25 mouse cellular contexts compared by ENCODE assay signal in genomic region chr10:92932464-92932863, GRCm38 (mm10).
DNase-seq lines count a peak whose midpoint lies in the region; ATAC-seq and TF ChIP-seq lines count a peak whose summit lies in the region.
"Had no signal": no experiment of that assay in that cellular context is flagged by ENCODE, and none has a peak within 500 bp of the region (broad histone marks: within the 10 kb centered on the region; RNA-seq: fewer than 3 reads in every experiment).

No protein-coding gene starts in this region.

- H3K36me3 ChIP-seq in midbrain, embryonic 11.5 days (ENCODE audit: control insufficient read depth, insufficient read depth, low read length) = no peaks in the 10 kb centered on the region
- no peaks in the 10 kb centered on the region for H3K36me3 ChIP-seq in midbrain, postnatal 0 days (ENCODE audit: insufficient read depth, low read length)
- H3K36me3 ChIP-seq: embryonic facial prominence, embryonic 12.5 days; embryonic facial prominence, embryonic 15.5 days; heart, embryonic 12.5 days; heart, embryonic 15.5 days; hindbrain, embryonic 10.5 days; hindbrain, embryonic 13.5 days had no signal

- no peak for DNase-seq in frontal cortex, postnatal 14 days (ENCODE audit: low spot score in 2 of 2)
- DNase-seq in midbrain, embryonic 11.5 days (ENCODE audit: low spot score, missing footprints) = peak; percentile 49
- no peak for DNase-seq in midbrain, postnatal 0 days (ENCODE audit: low spot score)
- peak; percentile 13 for DNase-seq in right cerebral cortex, postnatal 25 days
- no peak for DNase-seq in right cerebral cortex, postnatal 4 days
- DNase-seq: adrenal gland, adult 8-10 months; adrenal gland, postnatal 25 days; cerebellum, adult 18-20 months; cerebellum, adult 9-10 months; cerebellum, postnatal 14 days; forebrain, postnatal 0 days; gastrocnemius, postnatal 10 days; gastrocnemius, postnatal 36 days; heart, postnatal 10 days; heart, postnatal 36 days had no signal

- H3K9me3 ChIP-seq in midbrain, embryonic 11.5 days (ENCODE audit: control insufficient read depth, low read length) = no peaks in the 10 kb centered on the region
- no peaks in the 10 kb centered on the region for H3K9me3 ChIP-seq in midbrain, postnatal 0 days (ENCODE audit: low read length)
- H3K9me3 ChIP-seq: embryonic facial prominence, embryonic 12.5 days; embryonic facial prominence, embryonic 15.5 days; heart, embryonic 12.5 days; heart, embryonic 15.5 days; hindbrain, embryonic 10.5 days; hindbrain, embryonic 13.5 days had no signal

- no peak overlapping the region for H3K4me2 ChIP-seq in midbrain, embryonic 11.5 days
- no peak overlapping the region for H3K4me2 ChIP-seq in midbrain, postnatal 0 days (ENCODE audit: low read depth, low read length, poor library complexity, severe bottlenecking)
- H3K4me2 ChIP-seq: embryonic facial prominence, embryonic 12.5 days; embryonic facial prominence, embryonic 15.5 days; heart, embryonic 12.5 days; heart, embryonic 15.5 days; hindbrain, embryonic 13.5 days had no signal

- H3K27me3 ChIP-seq in midbrain, embryonic 11.5 days (ENCODE audit: control insufficient read depth, insufficient read depth, low read length) = no peaks in the 10 kb centered on the region
- no peaks in the 10 kb centered on the region for H3K27me3 ChIP-seq in midbrain, postnatal 0 days (ENCODE audit: insufficient read depth, low read length)
- H3K27me3 ChIP-seq: embryonic facial prominence, embryonic 12.5 days; embryonic facial prominence, embryonic 15.5 days; heart, embryonic 12.5 days; heart, embryonic 15.5 days; hindbrain, embryonic 13.5 days had no signal

- WGBS in midbrain, embryonic 11.5 days = 93% methylated on average over 12 of the region's 12 CpGs
- 91% methylated on average over 12 of the region's 12 CpGs for WGBS in midbrain, postnatal 0 days

- no peaks in the 10 kb centered on the region for H3K4me1 ChIP-seq in midbrain, embryonic 11.5 days (ENCODE audit: control insufficient read depth, insufficient read depth, low read length)
- no peaks in the 10 kb centered on the region for H3K4me1 ChIP-seq in midbrain, postnatal 0 days (ENCODE audit: insufficient read depth, low read length)
- H3K4me1 ChIP-seq: embryonic facial prominence, embryonic 12.5 days; embryonic facial prominence, embryonic 15.5 days; hindbrain, embryonic 10.5 days had no signal

- no peak overlapping the region for H3K27ac ChIP-seq in midbrain, embryonic 11.5 days (ENCODE audit: low read depth, low read length)
- no peak overlapping the region for H3K27ac ChIP-seq in midbrain, postnatal 0 days (ENCODE audit: low read depth, low read length)
- H3K27ac ChIP-seq: embryonic facial prominence, embryonic 12.5 days; embryonic facial prominence, embryonic 15.5 days; heart, embryonic 15.5 days; hindbrain, embryonic 10.5 days; hindbrain, embryonic 13.5 days had no signal

- H3K4me3 ChIP-seq in midbrain, embryonic 11.5 days (ENCODE audit: low read depth, low read length) = no peak overlapping the region
- H3K4me3 ChIP-seq in midbrain, postnatal 0 days (ENCODE audit: low read depth, low read length) = no peak overlapping the region
- H3K4me3 ChIP-seq: embryonic facial prominence, embryonic 12.5 days; embryonic facial prominence, embryonic 15.5 days; heart, embryonic 12.5 days; heart, embryonic 15.5 days; hindbrain, embryonic 10.5 days; hindbrain, embryonic 13.5 days had no signal

- TF ChIP-seq CTCF in midbrain, postnatal 0 days (IDR thresholded peaks at IDR 0.05) = no peak

- peak; percentile 90 for ATAC-seq in frontal cortex, adult (ENCODE audit: low TSS enrichment)
- no peak for ATAC-seq in midbrain, embryonic 11.5 days (ENCODE audit: low FRiP score)
- no peak for ATAC-seq in midbrain, postnatal 0 days (ENCODE audit: low FRiP score)
- ATAC-seq: activated CD4-positive, CD25-positive, alpha-beta regulatory T cell, adult 4 months; forebrain, embryonic 14.5 days; forebrain, postnatal 0 days; hindbrain, embryonic 16.5 days had no signal

- H3K9ac ChIP-seq in midbrain, embryonic 11.5 days (ENCODE audit: low read length) = no peak overlapping the region
- no peak overlapping the region for H3K9ac ChIP-seq in midbrain, postnatal 0 days (replicated peaks; ENCODE audit: low read length, poor library complexity, severe bottlenecking)
- H3K9ac ChIP-seq: embryonic facial prominence, embryonic 12.5 days; embryonic facial prominence, embryonic 15.5 days; forebrain, postnatal 0 days; heart, embryonic 12.5 days; heart, embryonic 15.5 days; hindbrain, embryonic 13.5 days had no signal

Comparison
In these comparisons a context has a peak if more than half of its experiments do, and no peak if none do; other contexts are left out.
1. DNase-seq: peak in midbrain, embryonic 11.5 days (single experiment) and right cerebral cortex, postnatal 25 days (single experiment); none in frontal cortex, postnatal 14 days (0 of 2), midbrain, postnatal 0 days (single experiment) and right cerebral cortex, postnatal 4 days (single experiment).